Mouse (Mus musculus) limb, embryonic 14.5 days (tissue): ENCODE data around the gene Tent5b. TPM values are rescaled to one million over a fixed set of nuclear protein-coding genes. Genes with fewer than 3 reads are reported as not detected.
A peak's percentile ranks its signal among the peaks of the same experiment; 100 is the strongest.

Experiments
- ATAC-seq: fragments of 200-750 bp; cut with Nextera tagmentation; 2 replicates; pipeline ENCODE4 v1.8.0; 2017; ENCODE audit warnings: low read depth, moderate number of reproducible peaks, moderate TSS enrichment; ENCODE audit not compliant: low FRiP score
- DNase-seq: peaks from one replicate; pipeline ENCODE4 v3.0.0-alpha.2; 2015; ENCODE audit warnings: low spot score
- H3K27ac ChIP-seq: fragments of 300-500 bp; sonication (generic); replicated peaks from 2 replicates; pipeline ENCODE4 v1.5.1; 2014; ENCODE audit warnings: low read depth, mild to moderate bottlenecking, low read length, moderate library complexity, mixed read lengths
- H3K27me3 ChIP-seq: fragments of 300-500 bp; sonication (generic); 2 replicates; pipeline ENCODE4 v1.6.1; 2014; ENCODE audit warnings: low read length, mixed read lengths; ENCODE audit not compliant: control insufficient read depth, insufficient read depth
- H3K36me3 ChIP-seq: fragments of 300-500 bp; sonication (generic); 2 replicates; pipeline ENCODE4 v1.6.1; 2014; ENCODE audit warnings: mild to moderate bottlenecking, low read length, moderate library complexity, mixed read lengths; ENCODE audit not compliant: control insufficient read depth, insufficient read depth
- H3K4me1 ChIP-seq: fragments of 300-500 bp; sonication (generic); 2 replicates; pipeline ENCODE4 v1.6.1; 2014; ENCODE audit warnings: antibody characterized with exemption, low read length, mixed read lengths; ENCODE audit not compliant: control insufficient read depth, insufficient read depth
- H3K4me2 ChIP-seq: fragments of 300-500 bp; sonication (generic); replicated peaks from 2 replicates; pipeline ENCODE4 v1.6.1; 2014; ENCODE audit warnings: low read depth, mild to moderate bottlenecking, low read length, moderate library complexity; ENCODE audit not compliant: severe bottlenecking
- H3K4me3 ChIP-seq: fragments of 300-500 bp; sonication (generic); replicated peaks from 2 replicates; pipeline ENCODE4 v1.5.1; 2014; ENCODE audit warnings: low read length
- H3K9ac ChIP-seq: fragments of 300-500 bp; sonication (generic); 2 replicates; pipeline ENCODE4 v1.6.1; 2014; ENCODE audit warnings: mild to moderate bottlenecking, low read depth, low read length, moderate library complexity; ENCODE audit not compliant: severe bottlenecking
- H3K9me3 ChIP-seq: fragments of 300-500 bp; sonication (generic); 2 replicates; pipeline ENCODE4 v1.6.1; 2016; ENCODE audit warnings: low read length; ENCODE audit not compliant: control insufficient read depth
- POLR2A ChIP-seq: fragments of 200-500 bp; IDR thresholded peaks from 2 replicates; pipeline ENCODE4 v1.8.0; 2012; ENCODE audit warnings: inconsistent platforms, mild to moderate bottlenecking, moderate library complexity, borderline replicate concordance; ENCODE audit not compliant: insufficient read depth, insufficient read length; ENCODE audit errors: extremely low read depth
- WGBS: fragments of 180-500 bp; shearing (Covaris S2); extraction: QIAGEN DNeasy Blood & Tissue Kit; methylation state at CpG from one replicate; pipeline ENCODE4 v1.1.7; 2014; 5-methylcytosine and 5-hydroxymethylcytosine counted together
- polyA plus RNA-seq, 2 experiments: library from polyadenylated mRNA; depleted of rRNA in 1 of 2; stranded (reverse) in 1 of 2; unstranded in 1 of 2; fragments of >200 nt; fragmentation: Nextera tagmentation in 1 of 2; extraction: Ambion mirVana in 1 of 2; gene quantifications; 2 replicates each; pipeline versions ENCODE4 v1.2.1 to v1.2.3; 2012 to 2014

The Tent5b gene
- polyA plus RNA-seq, 2 experiments, result 0.80 to 1.7 TPM

- Histone ChIP-seq H3K9ac (no peak overlapping the region), H3K4me2 (no peak overlapping the region), H3K4me3 (no peak overlapping the region), H3K9me3 (no peaks in the 10 kb centered on the region), H3K36me3 (no peaks in the 10 kb centered on the region), H3K4me1 (peaks cover 15% of the 10 kb centered on the region), H3K27me3 (no peaks in the 10 kb centered on the region), H3K27ac (no peak overlapping the region)
- DNase-seq (no peak), ATAC-seq (no peak)
- 88% methylated on average over 11 of the region's 11 CpGs for WGBS
- no peak for TF ChIP-seq POLR2A
Observed at GRCm38 (mm10) chr4:133447967-133448366, 32.0 kb upstream of the Tent5b start.

DNA sequence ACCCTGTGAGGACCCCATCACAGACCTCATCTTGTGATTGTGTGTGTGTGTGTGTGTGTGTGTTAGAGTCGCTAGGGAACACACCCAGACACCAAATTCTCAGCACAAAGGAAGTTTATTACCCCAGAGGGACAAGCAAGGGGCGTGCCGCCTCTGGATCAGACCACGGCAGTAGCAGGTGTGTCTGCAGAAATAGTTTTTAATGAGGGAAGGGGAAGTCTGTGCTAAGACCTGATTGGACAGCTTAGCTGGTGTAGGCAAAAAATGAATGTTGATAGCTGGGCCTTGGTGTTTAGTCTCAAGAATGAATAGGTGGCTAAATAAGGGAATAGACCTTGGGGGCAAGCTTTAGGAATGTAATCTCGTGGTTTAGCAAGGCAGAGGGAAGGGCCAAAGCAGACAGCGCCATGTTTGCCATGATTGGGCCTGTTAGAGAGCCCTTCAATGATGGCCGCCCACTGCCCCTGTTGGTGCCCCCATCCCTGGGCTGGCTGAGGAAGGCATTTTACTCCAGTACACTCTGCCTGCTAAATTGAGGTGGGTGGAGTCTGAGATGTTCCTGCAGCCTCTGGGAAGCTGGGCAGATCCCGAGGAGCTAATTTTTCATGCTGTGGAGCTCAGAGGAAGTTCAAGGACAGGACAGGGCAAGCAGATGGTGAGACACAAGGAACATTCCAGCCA is 31.1 kb upstream of the Tent5b start:
- Histone ChIP-seq H3K36me3 (no peaks in the 10 kb centered on the region), H3K9me3 (no peaks in the 10 kb centered on the region), H3K27ac (no peak overlapping the region), H3K4me3 (no peak overlapping the region), H3K4me1 (peaks cover 8% of the 10 kb centered on the region), H3K4me2 (no peak overlapping the region), H3K27me3 (no peaks in the 10 kb centered on the region), H3K9ac (no peak overlapping the region)
- TF ChIP-seq POLR2A, result no peak
- DNase-seq (no peak), ATAC-seq (no peak)
- 34% methylated on average over 8 of the region's 8 CpGs for WGBS

DNA sequence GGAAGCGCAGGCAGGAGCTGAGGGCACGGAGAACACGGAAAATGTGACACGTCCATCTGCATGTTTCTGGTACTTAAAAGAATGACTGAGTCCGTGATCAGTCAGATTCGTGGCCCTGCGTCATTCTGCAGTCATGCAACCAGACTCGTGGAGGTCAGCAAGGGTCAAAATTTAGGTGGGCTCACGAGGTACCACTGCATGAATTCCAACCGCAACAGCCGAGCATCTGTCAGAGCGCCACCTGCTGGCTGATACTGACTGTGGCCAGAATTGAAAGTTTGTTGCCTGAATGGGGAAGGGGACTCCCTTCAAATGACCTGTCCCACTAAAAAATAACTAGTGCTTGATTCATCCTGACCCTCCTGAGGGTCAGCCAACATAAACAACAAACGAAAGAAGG is 30.2 kb upstream of the Tent5b start:
- peak; percentile 48 for DNase-seq
- no peak overlapping the region for H3K4me2 ChIP-seq

GRCm38 (mm10) chr4:133451536-133451935 is 28.4 kb upstream of the Tent5b start:
- Histone ChIP-seq H3K27ac (no peak overlapping the region), H3K36me3 (no peaks in the 10 kb centered on the region), H3K4me3 (no peak overlapping the region), H3K27me3 (no peaks in the 10 kb centered on the region), H3K9ac (no peak overlapping the region), H3K4me1 (peaks cover 8% of the 10 kb centered on the region), H3K4me2 (no peak overlapping the region), H3K9me3 (no peaks in the 10 kb centered on the region)
- 10% methylated on average over 10 of the region's 10 CpGs for WGBS
- no peak for TF ChIP-seq POLR2A
- ATAC-seq (no peak), DNase-seq (peak; percentile 87)

More for the DNA sequence above, 30.2 kb upstream of the Tent5b start:
- Histone ChIP-seq H3K9ac (no peak overlapping the region), H3K9me3 (no peaks in the 10 kb centered on the region), H3K27ac (no peak overlapping the region), H3K27me3 (no peaks in the 10 kb centered on the region), H3K36me3 (no peaks in the 10 kb centered on the region), H3K4me1 (peaks cover 8% of the 10 kb centered on the region), H3K4me3 (no peak overlapping the region)
- TF ChIP-seq POLR2A, result no peak
- WGBS, result 14% methylated on average over 13 of the region's 13 CpGs
- ATAC-seq, result no peak

DNA sequence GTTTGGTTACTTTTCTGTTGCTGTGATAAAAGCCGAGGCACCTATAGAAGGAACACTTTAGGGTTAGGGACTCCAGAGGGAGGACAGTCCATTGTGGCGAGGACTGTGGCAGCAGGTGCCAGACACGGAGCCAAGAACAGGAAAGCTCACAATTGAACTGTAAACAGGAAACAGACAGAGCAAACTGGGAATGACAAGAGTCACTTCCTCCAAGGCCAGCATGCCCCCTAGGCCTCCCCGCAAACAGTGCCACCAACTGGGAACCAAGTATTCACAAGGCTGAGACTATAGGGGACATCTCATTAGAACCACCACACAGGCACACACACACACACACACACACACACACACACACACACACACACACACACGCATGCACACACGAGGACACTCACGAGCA is 27.5 kb upstream of the Tent5b start:
- no peaks in the 10 kb centered on the region for H3K9me3 ChIP-seq
- DNase-seq (no peak), ATAC-seq (no peak)
- 75% methylated on average over 7 of the region's 7 CpGs for WGBS
- H3K4me1 ChIP-seq, result peaks cover 8% of the 10 kb centered on the region
- H3K4me2 ChIP-seq, result no peak overlapping the region
- no peak overlapping the region for H3K9ac ChIP-seq
- H3K4me3 ChIP-seq, result no peak overlapping the region
- no peak overlapping the region for H3K27ac ChIP-seq
- H3K27me3 ChIP-seq, result no peaks in the 10 kb centered on the region
- no peaks in the 10 kb centered on the region for H3K36me3 ChIP-seq
- TF ChIP-seq POLR2A, result no peak
